Mouse (Mus musculus): ENCODE data around the gene Psmb6. TPM values are rescaled to one million over a fixed set of nuclear protein-coding genes. Genes with fewer than 3 reads are reported as not detected.
"Not testable (repeated sequence)": the region's sequence is repeated elsewhere in the genome, so short reads cannot be mapped to it uniquely, and the experiment has no call there.

Psmb6 gene
- polyA plus RNA-seq, 1 experiment from 2014 or later = 614 TPM

- no peaks in the 10 kb centered on the region for H3K36me3 ChIP-seq (ENCODE audit: control insufficient read depth, insufficient read depth, low read length)
- no peak for ATAC-seq (ENCODE audit: insufficient read depth, low FRiP score)
- no peak overlapping the region for H3K4me3 ChIP-seq (replicated peaks; ENCODE audit: low read length)
- no peaks in the 10 kb centered on the region for H3K9me3 ChIP-seq (replicated peaks; ENCODE audit: control insufficient read depth, low read length)
- H3K27ac ChIP-seq (ENCODE audit: low read length) = no peak overlapping the region
- H3K4me1 ChIP-seq (ENCODE audit: control insufficient read depth, insufficient read depth, low read length) = no peaks in the 10 kb centered on the region
- WGBS = 67% methylated on average over 1 of the region's 1 CpGs
- no peak overlapping the region for H3K4me2 ChIP-seq (ENCODE audit: low read depth, low read length)
- H3K9ac ChIP-seq (ENCODE audit: low read length) = no peak overlapping the region
- H3K27me3 ChIP-seq (ENCODE audit: control insufficient read depth, insufficient read depth, low read length) = no peaks in the 10 kb centered on the region
These were observed 6.7 kb upstream of the Psmb6 start for GRCm38 (mm10) chr11:70518436-70518835.

- Histone ChIP-seq H3K4me2 (ENCODE audit: low read depth, low read length) (peak within 1 kb of the TSS; percentile 63), H3K27me3 (ENCODE audit: control insufficient read depth, insufficient read depth, low read length) (no peaks in the 10 kb centered on the region), H3K9ac (ENCODE audit: low read length) (peak within 1 kb of the TSS; percentile 76), H3K27ac (ENCODE audit: low read length) (peak within 1 kb of the TSS; percentile 83; the same call in 1 of the 2 replicates), H3K9me3 (replicated peaks; ENCODE audit: control insufficient read depth, low read length) (no peaks in the 10 kb centered on the region), H3K4me1 (ENCODE audit: control insufficient read depth, insufficient read depth, low read length) (no peaks in the 10 kb centered on the region), H3K4me3 (replicated peaks; ENCODE audit: low read length) (peak within 1 kb of the TSS; percentile 47), H3K36me3 (ENCODE audit: control insufficient read depth, insufficient read depth, low read length) (no peaks in the 10 kb centered on the region)
- 77% methylated on average over 10 of the region's 10 CpGs for WGBS
- no peak for ATAC-seq (ENCODE audit: insufficient read depth, low FRiP score)
These were observed 6.2 kb upstream of the Psmb6 start, which contains the start of gene Gltpd2 for GRCm38 (mm10) chr11:70518923-70519322. Gene Gltpd2 (plus strand): TSS chr11:70519196.

- 14% methylated on average over 41 of the region's 41 CpGs for WGBS
These were observed 4.9 kb upstream of the Psmb6 start for GRCm38 (mm10) chr11:70520178-70520769.

GRCm38 (mm10) chr11:70523306-70523989 is 1.7 kb upstream of the Psmb6 start:
- peaks cover 16% of the 10 kb centered on the region for H3K36me3 ChIP-seq (ENCODE audit: control insufficient read depth, insufficient read depth, low read length)
- not testable (repeated sequence) for H3K27me3 ChIP-seq (ENCODE audit: control insufficient read depth, insufficient read depth, low read length); H3K9ac ChIP-seq (ENCODE audit: low read length); H3K27ac ChIP-seq (ENCODE audit: low read length); H3K4me1 ChIP-seq (ENCODE audit: control insufficient read depth, insufficient read depth, low read length); H3K4me3 ChIP-seq (replicated peaks; ENCODE audit: low read length); H3K4me2 ChIP-seq (ENCODE audit: low read depth, low read length); ATAC-seq (ENCODE audit: insufficient read depth, low FRiP score); H3K9me3 ChIP-seq (replicated peaks; ENCODE audit: control insufficient read depth, low read length)
- WGBS = 88% methylated on average over 8 of the region's 8 CpGs

More at GRCm38 (mm10) chr11:70520178-70520769, 4.9 kb upstream of the Psmb6 start:
- Histone ChIP-seq H3K4me1 (ENCODE audit: control insufficient read depth, insufficient read depth, low read length) (no peaks in the 10 kb centered on the region), H3K9ac (ENCODE audit: low read length) (peak overlapping the region; percentile 76), H3K9me3 (replicated peaks; ENCODE audit: control insufficient read depth, low read length) (no peaks in the 10 kb centered on the region), H3K27ac (ENCODE audit: low read length) (peak overlapping the region; percentile 83), H3K4me2 (ENCODE audit: low read depth, low read length) (peak overlapping the region; percentile 63), H3K27me3 (ENCODE audit: control insufficient read depth, insufficient read depth, low read length) (no peaks in the 10 kb centered on the region), H3K36me3 (ENCODE audit: control insufficient read depth, insufficient read depth, low read length) (no peaks in the 10 kb centered on the region), H3K4me3 (replicated peaks; ENCODE audit: low read length) (peak overlapping the region; percentile 47)
- 0 out of 2 replicates have a peak, but pooled peaks have one; percentile 30 for ATAC-seq (ENCODE audit: insufficient read depth, low FRiP score)

GRCm38 (mm10) chr11:70524782-70525181 is 385 bp upstream of the Psmb6 start:
- peak; percentile 23; the same call in 1 of the 2 replicates for ATAC-seq (ENCODE audit: insufficient read depth, low FRiP score)
- peak overlapping the region; percentile 76 for H3K4me3 ChIP-seq (replicated peaks; ENCODE audit: low read length)
- 5% methylated on average over 8 of the region's 8 CpGs for WGBS
- H3K9ac ChIP-seq (ENCODE audit: low read length) = peak overlapping the region; percentile 48
- no peaks in the 10 kb centered on the region for H3K9me3 ChIP-seq (replicated peaks; ENCODE audit: control insufficient read depth, low read length)
- no peaks in the 10 kb centered on the region for H3K27me3 ChIP-seq (ENCODE audit: control insufficient read depth, insufficient read depth, low read length)
- no peak overlapping the region for H3K27ac ChIP-seq (ENCODE audit: low read length)
- H3K4me1 ChIP-seq (ENCODE audit: control insufficient read depth, insufficient read depth, low read length) = peaks cover 9% of the 10 kb centered on the region
- peaks cover 16% of the 10 kb centered on the region for H3K36me3 ChIP-seq (ENCODE audit: control insufficient read depth, insufficient read depth, low read length)
- peak overlapping the region; percentile 62 for H3K4me2 ChIP-seq (ENCODE audit: low read depth, low read length)

GRCm38 (mm10) chr11:70525726-70526125 is 559 bp downstream of the Psmb6 start:
- Histone ChIP-seq H3K4me2 (ENCODE audit: low read depth, low read length) (peak overlapping the region; percentile 79), H3K27ac (ENCODE audit: low read length) (no peak overlapping the region), H3K4me3 (replicated peaks; ENCODE audit: low read length) (peak overlapping the region; percentile 76), H3K9me3 (replicated peaks; ENCODE audit: control insufficient read depth, low read length) (no peaks in the 10 kb centered on the region), H3K4me1 (ENCODE audit: control insufficient read depth, insufficient read depth, low read length) (peaks cover 9% of the 10 kb centered on the region), H3K9ac (ENCODE audit: low read length) (peak overlapping the region; percentile 87), H3K36me3 (ENCODE audit: control insufficient read depth, insufficient read depth, low read length) (peaks cover 16% of the 10 kb centered on the region), H3K27me3 (ENCODE audit: control insufficient read depth, insufficient read depth, low read length) (no peaks in the 10 kb centered on the region)
- WGBS = 1% methylated on average over 12 of the region's 12 CpGs
- no peak for ATAC-seq (ENCODE audit: insufficient read depth, low FRiP score)

- H3K36me3 ChIP-seq (ENCODE audit: control insufficient read depth, insufficient read depth, low read length) = peaks cover 16% of the 10 kb centered on the region
- H3K4me1 ChIP-seq (ENCODE audit: control insufficient read depth, insufficient read depth, low read length) = peaks cover 9% of the 10 kb centered on the region
- ATAC-seq (ENCODE audit: insufficient read depth, low FRiP score) = no peak
- WGBS = 83% methylated on average over 12 of the region's 12 CpGs
- H3K27ac ChIP-seq (ENCODE audit: low read length) = no peak overlapping the region
- H3K9ac ChIP-seq (ENCODE audit: low read length) = peak overlapping the region; percentile 87
- H3K4me3 ChIP-seq (replicated peaks; ENCODE audit: low read length) = peak overlapping the region; percentile 76
- no peaks in the 10 kb centered on the region for H3K9me3 ChIP-seq (replicated peaks; ENCODE audit: control insufficient read depth, low read length)
- no peaks in the 10 kb centered on the region for H3K27me3 ChIP-seq (ENCODE audit: control insufficient read depth, insufficient read depth, low read length)
- H3K4me2 ChIP-seq (ENCODE audit: low read depth, low read length) = peak overlapping the region; percentile 79
These were observed 1.0 kb downstream of the Psmb6 start for GRCm38 (mm10) chr11:70526211-70526610.

GRCm38 (mm10) chr11:70528610-70529009 is 3.4 kb downstream of the Psmb6 start:
- Histone ChIP-seq H3K27ac (ENCODE audit: low read length) (no peak overlapping the region), H3K27me3 (ENCODE audit: control insufficient read depth, insufficient read depth, low read length) (no peaks in the 10 kb centered on the region), H3K4me2 (ENCODE audit: low read depth, low read length) (no peak overlapping the region), H3K4me3 (replicated peaks; ENCODE audit: low read length) (no peak overlapping the region), H3K36me3 (ENCODE audit: control insufficient read depth, insufficient read depth, low read length) (peaks cover 16% of the 10 kb centered on the region), H3K9me3 (replicated peaks; ENCODE audit: control insufficient read depth, low read length) (no peaks in the 10 kb centered on the region), H3K4me1 (ENCODE audit: control insufficient read depth, insufficient read depth, low read length) (peaks cover 9% of the 10 kb centered on the region), H3K9ac (ENCODE audit: low read length) (no peak overlapping the region)
- WGBS = 89% methylated on average over 7 of the region's 7 CpGs
- ATAC-seq (ENCODE audit: insufficient read depth, low FRiP score) = no peak

- H3K9ac ChIP-seq (ENCODE audit: low read length); H3K4me3 ChIP-seq (replicated peaks; ENCODE audit: low read length); H3K9me3 ChIP-seq (replicated peaks; ENCODE audit: control insufficient read depth, low read length); ATAC-seq (ENCODE audit: insufficient read depth, low FRiP score); H3K27me3 ChIP-seq (ENCODE audit: control insufficient read depth, insufficient read depth, low read length); H3K27ac ChIP-seq (ENCODE audit: low read length); H3K4me2 ChIP-seq (ENCODE audit: low read depth, low read length); H3K4me1 ChIP-seq (ENCODE audit: control insufficient read depth, insufficient read depth, low read length): not testable (repeated sequence)
- peaks cover 16% of the 10 kb centered on the region for H3K36me3 ChIP-seq (ENCODE audit: control insufficient read depth, insufficient read depth, low read length)
- 80% methylated on average over 2 of the region's 2 CpGs for WGBS
These were observed 5.9 kb downstream of the Psmb6 start for GRCm38 (mm10) chr11:70531065-70531464.

Measured in stomach, embryonic 16.5 days (tissue).